Mouse (Mus musculus) urinary bladder, adult 18-20 months (tissue): ENCODE measurements around the gene Adh4.
"Not testable (repeated sequence)": the region's sequence is repeated elsewhere in the genome, so short reads cannot be mapped to it uniquely, and the experiment has no call there.

ENCODE experiments used
- DNase-seq, 2 experiments: peaks; one replicate each; pipeline ENCODE4 v3.0.0; 2022; ENCODE audit warnings: low spot score in 2 of 2, mixed read lengths in 2 of 2

Gene Adh4

DNA sequence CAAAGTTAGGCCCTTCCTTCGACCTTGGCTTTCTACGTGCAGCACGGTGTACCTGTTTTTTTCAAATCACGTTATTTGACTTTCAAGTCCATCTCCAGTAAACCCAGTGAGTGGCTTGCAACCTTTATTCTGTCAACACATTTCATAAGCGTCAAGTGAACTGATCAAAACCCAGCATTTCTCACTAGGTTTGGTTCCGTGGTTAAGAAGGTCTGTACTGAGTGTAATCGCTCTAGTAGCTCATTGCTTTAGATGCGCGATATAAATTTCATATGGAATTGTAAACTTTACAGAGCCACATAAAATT is 28.2 kb downstream of the Adh4 start:
- DNase-seq = no peak

DNA sequence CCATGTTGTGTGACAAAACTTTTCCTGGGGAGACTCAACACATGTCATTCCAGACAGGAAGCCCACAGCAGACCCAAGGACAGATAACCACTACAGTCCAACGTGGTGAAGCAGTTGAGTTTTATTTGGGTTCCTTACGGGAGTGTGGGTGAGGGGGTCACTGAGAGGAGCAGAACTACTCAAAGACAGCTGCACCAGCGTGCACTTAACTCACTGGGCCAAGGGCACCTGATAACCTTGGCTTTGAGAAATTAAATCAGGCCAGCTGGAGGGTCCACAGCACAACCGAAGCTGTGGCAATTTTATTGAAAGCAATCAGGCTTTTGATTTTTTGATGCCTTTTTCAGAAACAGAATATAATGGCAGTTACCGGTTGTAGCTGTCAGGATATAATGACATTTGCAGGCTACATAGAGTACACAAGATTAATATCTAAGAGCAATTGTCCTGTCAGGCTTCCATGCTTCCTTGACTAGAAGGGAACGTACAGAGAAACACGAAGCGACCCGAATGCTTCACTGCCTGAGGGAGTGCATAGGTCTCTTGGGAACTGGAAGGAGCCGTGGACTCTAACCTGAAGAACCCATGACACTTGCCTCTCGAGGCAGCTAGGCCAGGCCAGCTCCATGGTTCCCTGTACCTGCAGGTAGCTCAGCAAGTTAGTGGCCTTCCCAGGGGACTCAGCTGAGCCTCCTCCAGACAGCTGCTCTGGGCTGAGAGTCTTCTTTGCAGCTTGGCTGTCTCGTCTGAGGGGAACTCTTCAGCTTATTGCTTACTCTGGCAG is 33.0 kb downstream of the Adh4 start:
- DNase-seq = no peak

DNA sequence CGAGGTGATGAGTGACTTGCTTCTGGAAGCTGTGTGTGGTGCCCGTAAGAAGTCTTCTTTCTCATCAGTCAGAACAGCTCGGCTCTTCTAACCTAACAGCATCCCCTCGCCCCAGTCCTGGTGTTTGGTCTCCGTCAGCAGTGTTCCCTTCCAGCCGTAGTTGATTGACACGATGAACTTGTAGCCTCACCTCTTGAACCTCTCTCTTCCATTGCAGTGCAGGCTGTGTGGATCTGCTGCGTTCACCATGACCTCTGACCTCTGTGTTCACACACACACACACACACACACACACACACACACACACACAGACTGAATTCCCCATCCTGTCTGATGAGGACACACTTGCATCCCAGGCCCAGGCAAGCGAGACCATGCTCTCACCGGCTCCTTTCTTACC is 36.9 kb downstream of the Adh4 start:
- DNase-seq = no peak

DNA sequence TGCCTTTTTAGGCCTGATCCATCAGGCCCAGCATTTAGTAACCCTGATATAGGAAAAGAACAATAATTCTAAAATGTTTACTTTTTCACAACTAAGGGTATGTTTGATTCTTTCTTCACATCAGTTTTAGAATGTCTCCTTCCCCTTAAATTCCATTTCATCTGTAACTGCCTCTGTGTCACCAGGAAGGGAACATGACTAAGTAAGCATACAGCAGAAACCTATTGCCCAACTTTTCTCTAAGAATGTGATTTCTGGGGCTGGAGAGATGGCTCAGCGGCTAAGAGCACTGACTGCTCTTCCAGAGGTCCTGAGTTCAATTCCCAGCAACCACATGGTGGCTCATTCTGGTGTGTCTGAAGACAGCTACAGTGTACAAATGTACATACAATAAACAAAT is 39.0 kb downstream of the Adh4 start:
- no peak for DNase-seq

DNA sequence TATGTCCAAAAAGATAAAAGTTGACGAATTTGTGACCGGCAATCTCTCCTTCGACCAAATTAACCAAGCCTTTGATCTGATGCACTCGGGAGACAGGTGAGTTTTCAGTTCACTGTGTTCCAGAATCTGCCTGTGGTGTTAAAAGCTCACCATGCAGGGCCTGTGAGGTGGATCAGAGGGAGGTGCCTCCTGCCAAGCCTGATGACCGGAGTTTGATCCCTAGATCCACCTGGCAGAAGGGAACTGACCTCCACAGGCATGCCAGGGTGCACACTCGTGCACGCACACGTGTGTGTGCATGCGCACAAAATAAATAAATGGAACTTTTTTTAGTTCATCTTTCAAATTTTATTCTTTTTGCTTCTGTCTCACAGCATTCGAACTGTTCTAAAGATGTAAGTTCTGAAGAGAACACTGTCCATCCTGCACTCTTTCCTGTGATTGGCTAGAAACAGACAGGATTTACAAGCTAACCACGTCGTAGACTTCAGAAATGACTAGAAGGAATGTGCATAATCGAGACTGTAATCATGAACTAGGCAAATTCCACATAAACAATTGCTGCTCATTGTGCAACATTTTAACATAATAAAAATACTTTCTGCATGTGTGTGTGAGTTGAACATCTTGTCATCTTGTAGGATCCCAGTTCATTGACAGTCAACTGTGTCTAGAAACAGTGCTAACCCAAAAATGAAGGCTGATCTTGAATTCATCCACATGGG is 39.6 kb downstream of the Adh4 start:
- no peak for DNase-seq

DNA sequence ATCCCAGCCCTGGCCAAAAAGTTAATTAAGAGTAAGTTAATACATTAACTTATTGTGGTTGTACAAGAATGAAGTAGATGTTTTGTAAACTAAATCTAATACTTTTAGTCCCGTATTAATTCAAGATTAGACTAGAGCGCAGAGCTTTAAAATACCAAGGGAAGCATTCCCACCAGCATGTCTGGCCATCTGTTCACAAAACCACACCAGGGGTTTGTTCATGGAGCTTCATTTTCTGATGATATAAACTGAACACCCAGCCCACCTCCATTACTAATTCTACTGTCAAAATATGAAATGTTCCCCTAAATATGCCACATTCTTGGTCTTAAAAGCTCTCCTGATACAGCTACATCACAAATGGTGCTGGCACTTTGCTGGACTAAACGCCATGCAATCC is 43.2 kb downstream of the Adh4 start:
- no peak for DNase-seq

DNA sequence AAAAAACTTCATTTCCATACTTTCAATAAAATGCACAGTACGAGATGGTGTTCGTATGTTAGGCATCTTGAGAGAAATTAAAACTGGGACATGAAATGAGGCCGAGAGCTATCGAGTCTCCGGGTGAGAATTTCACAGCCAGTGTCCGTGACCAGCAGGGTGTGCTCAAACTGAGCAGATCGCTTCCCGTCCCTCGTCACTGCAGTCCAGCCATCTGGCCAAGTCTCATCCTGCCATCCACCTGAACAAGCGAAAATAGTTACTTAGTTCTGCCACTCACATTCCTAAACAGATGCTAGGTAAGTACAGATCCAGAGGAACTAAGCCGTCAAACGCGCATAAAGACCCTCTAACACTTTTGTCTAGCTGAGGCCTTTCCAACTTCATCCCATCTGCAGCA is 45.0 kb downstream of the Adh4 start:
- DNase-seq = no peak

DNA sequence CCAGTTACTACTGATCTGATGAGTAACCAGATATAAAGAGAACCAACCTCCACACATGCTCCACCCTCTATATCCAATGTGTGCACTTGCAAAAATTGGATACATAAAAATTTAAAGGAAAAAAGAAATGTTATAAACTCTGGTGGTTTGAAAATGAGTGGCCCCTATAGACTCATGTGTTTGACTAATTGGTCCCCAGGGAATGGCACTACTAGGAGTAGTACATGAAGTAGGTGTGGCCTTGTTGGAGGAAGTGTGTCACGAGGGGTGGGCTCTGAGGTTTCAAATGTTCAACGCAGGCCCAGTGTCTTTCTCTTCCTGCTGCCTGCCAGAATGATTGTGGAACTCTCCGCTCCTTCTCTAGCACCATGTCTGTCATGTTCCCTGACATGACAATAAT is 46.6 kb downstream of the Adh4 start:
- no peak for DNase-seq

DNA sequence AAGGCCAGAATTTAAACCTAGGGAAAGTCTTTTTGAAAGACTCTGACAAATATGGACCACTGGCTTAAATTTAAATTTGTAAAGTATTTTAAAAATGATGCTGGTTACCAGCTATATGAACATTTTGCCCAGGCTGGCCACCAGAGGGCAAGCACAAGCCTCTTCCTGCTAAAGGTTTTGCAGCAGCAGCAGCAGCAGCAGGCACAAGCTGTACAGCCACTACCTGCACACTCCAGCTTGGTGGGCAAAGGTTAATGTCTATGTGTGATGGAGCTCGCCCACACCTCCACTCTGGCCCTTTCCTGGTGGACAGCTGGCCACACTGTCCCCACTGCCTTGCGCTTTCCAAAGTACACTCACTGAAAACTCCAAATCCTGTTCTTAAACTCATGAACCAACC is 47.9 kb downstream of the Adh4 start:
- DNase-seq = no peak

DNA sequence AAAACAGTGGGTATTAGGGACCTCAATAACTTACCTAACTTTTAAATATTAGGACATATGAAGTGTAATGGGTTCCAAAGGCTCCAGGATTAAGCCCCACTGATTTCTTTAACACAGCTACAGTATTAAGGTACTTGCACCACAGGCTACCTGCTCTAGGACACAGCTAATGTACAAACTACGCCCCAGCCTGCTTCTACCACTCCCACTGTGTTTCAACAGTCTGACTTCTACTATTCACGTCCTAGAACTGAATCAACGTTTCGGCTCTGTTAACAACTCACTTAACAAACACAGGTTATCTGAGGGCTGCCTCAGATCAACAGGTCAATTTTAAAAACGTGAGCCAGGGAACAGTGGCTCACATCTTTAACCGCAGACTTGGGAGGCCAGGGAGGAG is 48.5 kb downstream of the Adh4 start:
- DNase-seq = no peak

DNA sequence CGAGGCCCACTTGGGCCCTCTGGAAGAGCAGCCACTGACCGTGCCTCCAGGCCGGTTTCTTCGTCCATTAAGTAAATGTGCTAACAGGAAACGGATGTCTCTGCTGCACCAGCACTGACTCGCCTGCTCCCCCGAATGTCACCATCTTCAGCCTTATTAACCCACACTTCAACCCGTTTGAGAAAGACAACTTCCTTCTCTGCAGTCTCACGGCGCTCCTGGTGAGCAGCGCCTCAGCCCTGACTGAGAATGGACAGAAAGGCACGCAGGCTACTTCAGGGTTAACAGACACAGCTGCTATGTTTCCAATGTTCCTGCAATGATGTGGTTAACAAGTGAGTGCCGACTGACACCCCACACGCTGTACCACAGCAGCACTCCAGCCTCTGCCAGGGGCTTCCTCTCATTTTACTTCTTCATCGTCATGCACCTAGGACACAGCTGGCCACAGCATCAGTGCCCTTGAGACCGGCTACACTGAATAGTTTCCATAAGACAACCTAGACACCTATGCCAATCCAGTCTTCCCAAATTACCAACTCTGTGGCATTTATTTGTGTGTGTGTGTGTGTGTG is 49.4 kb downstream of the Adh4 start:
- no peak for DNase-seq

DNA sequence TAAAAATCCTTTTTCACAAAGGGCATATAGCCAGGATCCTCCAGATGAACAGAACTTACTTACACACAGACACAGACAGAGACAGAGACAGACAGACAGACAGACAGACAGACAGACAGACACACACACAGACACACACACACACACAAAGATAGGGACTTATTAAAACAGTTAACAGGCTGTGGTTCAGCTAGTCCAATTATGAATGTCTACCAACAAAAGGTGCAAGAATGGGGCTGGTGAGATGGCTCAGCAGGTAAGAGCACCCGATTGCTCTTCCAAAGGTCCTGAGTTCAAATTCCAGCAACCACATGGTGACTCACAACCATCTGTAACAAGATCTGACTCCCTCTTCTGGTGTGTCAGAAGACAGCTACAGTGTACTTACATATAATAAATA is 51.4 kb downstream of the Adh4 start:
- not testable (repeated sequence) for DNase-seq

DNA sequence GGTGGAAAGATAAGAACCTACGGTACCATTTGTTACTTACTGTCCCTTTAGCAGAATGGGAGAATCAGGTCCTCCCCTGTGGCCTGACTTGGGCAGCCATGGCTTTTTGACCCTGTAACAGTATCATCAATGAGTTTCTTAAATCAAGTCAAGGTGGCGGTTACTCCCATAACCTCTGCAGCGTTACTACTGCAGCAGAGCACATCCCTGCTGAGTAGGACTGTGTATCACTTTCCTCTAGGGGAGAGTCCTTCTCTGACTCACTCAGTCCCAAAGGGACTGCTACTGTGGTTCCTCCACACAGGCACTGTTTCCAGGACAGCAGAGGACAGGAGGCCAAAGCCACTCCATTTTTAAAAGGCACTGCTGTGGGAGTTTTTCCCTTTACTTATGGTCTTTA is 55.8 kb downstream of the Adh4 start:
- DNase-seq = no peak

DNA sequence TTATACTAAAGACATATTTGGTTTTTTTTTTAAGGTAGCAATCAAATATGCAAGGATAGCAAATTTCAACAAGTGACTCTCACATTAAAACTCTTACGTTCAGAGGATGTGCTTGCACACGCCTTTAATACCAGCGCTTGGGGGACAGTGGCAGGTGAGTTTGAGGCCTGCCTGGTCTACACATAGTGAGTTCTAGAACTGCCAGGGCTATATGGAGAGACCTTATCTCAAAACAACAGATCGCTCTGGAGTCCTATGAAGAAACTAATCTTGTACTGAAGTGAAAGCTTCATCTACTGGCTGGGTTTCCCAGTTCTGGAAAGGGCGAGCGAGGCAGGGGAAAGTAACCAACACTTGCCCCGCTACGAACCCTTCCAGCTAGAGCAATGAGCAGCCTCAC is 64.2 kb downstream of the Adh4 start:
- DNase-seq = no peak
